Mouse (Mus musculus) layer of hippocampus, postnatal 10 days (tissue): ENCODE data around the gene Tmem63b. TPM values are rescaled to one million over a fixed set of nuclear protein-coding genes. Genes with fewer than 3 reads are reported as not detected.

Experiments used
- DNase-seq, 2 experiments: peaks; one replicate each; pipeline ENCODE4 v3.0.0; 2021; ENCODE audit warnings: low spot score in 2 of 2
- total RNA-seq, 2 experiments: library from RNA; stranded (reverse); gene quantifications; 2 replicates each; pipeline ENCODE4 v1.2.3; 2021

Tmem63b gene
- total RNA-seq, 2 experiments from 2014 or later = 223 to 234 TPM

GRCm38 (mm10) chr17:45678106-45678505 lies 8.6 kb downstream of the Tmem63b start:
- DNase-seq = peak; percentile 71 to 80

- no peak for DNase-seq
These were observed 14.1 kb downstream of the Tmem63b start for GRCm38 (mm10) chr17:45672598-45672997.

DNA sequence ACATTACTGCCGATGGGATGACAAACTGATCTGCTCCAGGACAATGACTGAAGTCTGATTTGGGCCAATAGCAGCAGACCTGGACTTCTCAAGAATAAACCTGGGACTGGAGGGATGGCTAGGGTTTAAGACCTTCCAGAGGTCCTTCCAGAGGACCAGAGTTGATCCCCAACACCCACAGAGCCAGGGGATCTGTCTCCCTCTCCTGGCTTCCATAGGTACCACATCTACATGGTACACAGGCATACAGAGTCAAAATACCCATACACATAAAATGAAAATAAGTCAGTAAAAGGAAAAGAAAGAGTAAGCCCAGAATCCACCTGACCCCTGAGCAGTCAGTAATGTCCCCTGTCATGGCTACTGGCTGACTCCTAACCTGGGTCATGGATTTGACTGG lies 14.9 kb downstream of the Tmem63b start:
- DNase-seq = no peak

DNA sequence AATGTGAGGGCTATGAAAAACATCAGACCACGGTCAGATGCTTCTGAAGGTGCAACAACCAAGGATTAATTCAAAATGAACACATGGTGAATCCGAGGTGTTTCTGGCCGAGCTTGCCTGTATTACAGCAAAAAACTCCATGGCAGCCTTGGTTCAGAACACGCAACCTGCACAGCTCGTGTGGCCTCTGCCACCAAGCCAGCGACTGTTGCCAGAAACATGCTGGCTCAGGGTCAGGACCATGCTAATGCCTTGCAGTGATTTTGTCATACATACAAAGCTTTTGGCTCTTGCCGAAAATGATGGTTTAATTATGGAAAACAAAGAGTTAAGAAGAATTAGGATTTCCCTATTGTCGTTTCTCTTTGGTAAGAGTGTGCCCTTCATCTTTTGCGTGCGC lies 18.7 kb downstream of the Tmem63b start:
- DNase-seq = no peak

- no peak for DNase-seq
These were observed 19.2 kb downstream of the Tmem63b start for GRCm38 (mm10) chr17:45667481-45667880.

- DNase-seq = no peak
These were observed 20.6 kb downstream of the Tmem63b start for GRCm38 (mm10) chr17:45666091-45666490.

GRCm38 (mm10) chr17:45664608-45665007 lies 22.1 kb downstream of the Tmem63b start:
- DNase-seq = peak in 1 of 2 experiments; percentile 9

DNA sequence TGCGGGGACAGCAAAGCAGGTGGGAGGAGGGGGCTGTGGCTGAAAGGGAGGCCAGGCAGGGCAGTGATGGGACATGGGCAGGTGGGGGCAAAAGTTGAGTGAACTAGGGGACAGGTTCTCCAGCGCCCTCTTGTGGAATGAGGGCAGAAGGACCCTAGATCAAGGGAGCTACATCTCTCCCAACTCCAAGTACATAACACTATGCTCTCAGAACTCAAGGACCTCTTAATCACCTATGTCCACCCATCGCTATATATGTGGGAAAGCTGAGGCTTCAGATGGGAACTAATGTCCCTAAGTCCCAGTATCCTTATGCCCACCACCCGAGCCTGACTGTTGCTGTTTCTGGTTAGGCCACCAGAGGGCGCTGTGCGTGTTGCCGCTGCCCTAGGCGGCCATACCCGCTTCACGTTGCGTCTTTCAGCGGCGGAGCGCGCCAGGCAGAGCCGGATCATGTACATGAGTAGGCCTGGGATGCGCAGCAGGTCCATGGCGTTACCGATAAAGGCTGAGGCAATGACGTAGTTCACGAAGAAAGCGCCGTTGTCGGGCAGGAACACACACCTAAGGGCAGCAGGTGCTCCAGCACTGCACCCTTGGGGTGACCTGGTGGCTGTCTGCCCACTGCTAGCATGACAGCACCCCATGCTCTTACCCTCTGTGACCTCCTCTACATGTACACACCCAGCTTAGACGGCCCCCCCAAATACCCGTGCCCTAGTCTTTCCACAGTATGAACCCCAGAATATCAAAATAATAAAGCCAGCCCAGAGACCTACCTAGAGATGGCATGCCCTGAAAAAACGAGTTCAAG lies 23.4 kb downstream of the Tmem63b start:
- DNase-seq = peak; percentile 89 to 91

GRCm38 (mm10) chr17:45659225-45659624 lies 27.5 kb downstream of the Tmem63b start, which contains the start of gene Capn11:
TSS of gene Capn11 (minus strand) at chr17:45659325.
- DNase-seq = no peak

DNA sequence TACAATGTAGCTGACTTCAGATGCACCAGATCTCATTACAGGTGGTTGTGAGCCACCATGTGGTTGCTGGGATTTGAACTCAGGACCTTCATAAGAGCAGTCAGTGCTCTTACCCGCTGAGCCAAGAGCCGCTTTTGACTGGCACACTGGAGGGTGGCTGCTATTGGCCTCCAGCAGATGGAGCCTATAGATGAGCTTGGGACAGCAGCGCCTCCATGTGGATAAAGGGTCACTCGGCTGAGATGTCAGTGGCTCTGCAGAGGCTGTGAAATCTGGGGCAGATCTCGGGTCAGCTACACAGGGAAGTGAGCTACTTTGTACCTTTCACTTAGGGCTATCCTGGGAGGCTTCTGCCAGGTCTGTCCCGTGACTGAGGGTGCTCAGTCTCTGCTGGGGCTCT lies 30.9 kb downstream of the Tmem63b start:
- no peak for DNase-seq

- no peak for DNase-seq
These were observed 33.5 kb downstream of the Tmem63b start for GRCm38 (mm10) chr17:45653233-45653632.

DNA sequence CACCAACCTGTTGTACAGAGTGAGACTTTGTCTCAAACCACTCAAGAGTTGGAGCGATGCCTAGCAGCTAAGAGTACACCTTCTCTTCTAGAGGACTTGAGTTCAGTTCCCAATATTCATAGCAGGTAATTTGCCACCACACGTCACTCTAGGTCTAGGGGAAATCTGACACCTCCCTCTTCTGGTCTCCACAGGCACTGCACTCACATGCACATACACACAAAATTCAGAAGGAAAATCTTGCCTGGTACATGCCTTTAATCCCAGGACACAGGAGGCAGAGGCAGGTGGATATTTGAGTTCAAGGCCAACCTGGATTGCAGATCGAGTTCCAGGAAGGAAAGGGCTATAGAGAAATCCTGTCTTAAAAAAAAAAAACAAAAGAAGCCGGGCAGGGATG lies 42.5 kb downstream of the Tmem63b start:
- DNase-seq = no peak

DNA sequence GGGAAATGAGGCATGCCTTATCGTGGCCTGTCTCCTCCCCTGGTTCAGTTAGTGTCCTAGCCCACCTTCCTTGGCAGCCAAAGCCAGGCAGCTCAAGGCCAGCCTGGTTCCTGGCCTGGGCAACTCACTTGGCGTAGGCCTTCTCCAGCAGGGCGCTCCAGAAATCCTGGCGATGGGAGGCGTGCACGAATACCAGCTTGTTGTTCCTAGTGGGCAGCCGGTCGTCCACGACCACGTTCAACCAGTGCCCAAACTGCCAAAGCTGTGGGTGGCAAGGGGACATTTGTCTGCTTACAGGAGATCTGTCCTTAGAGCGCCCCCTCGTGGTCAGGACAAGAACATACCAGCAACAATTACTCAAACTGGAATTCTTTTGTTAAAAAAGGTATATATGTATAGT lies 44.0 kb downstream of the Tmem63b start:
- peak; percentile 82 to 84 for DNase-seq

GRCm38 (mm10) chr17:45641981-45642380 lies 44.7 kb downstream of the Tmem63b start:
- DNase-seq = no peak

DNA sequence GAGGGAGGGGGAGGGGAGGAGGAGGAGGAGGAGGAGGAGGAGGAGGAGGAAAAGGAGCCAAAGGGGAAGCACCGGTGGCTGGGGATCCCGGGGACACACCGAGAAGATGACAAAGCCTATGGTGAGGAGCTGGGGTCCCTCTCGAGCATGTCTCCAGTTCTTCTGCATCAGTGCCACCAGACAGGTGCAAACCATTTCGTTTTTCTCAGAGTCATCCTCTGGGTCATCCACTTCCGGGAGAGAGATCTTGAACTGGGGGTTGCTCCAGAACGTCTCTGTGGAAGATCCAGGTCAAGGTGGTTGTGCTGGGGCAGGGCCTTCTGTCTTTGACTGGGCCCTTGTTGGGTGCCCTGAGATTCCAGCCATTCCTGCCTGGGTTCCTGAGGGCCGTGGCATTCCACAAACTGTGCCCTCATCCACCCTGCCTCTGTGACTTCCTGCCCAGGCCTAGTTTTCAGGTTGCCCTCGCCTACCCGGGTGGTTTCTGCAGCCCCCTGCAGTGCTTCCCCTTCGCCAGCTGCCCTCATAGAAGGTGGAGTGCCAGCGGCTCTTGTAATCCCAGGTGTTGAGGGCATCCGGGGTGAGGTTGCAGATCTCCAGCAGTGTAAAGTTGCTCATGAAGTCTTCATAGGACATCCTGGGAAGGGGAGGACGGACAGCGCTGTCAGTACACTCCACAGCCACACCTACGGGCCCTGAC lies 48.0 kb downstream of the Tmem63b start:
- no peak for DNase-seq

- DNase-seq = no peak
These were observed 52.7 kb downstream of the Tmem63b start for GRCm38 (mm10) chr17:45634033-45634432.

GRCm38 (mm10) chr17:45631940-45632339 lies 54.8 kb downstream of the Tmem63b start:
- DNase-seq = no peak

DNA sequence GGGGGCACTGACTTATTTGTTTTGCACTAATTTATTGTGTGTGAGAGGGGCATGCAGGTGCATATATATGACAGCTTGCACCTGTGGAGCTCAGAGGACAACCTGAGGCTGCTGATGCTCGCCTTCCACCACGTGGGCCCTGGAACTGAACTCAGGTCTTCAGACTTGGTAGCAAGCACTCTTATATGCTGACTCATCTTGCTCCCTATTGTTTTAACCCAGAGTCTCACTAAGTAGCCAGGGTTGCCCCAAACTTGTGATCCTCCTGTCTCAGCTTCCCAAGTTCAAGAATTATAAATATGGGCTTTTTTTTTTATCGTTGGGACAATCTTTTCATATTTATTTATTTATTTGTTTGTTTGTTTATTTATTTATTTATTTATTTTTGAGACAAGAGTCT lies 55.7 kb downstream of the Tmem63b start:
- no peak for DNase-seq

GRCm38 (mm10) chr17:45629861-45630694 lies 56.6 kb downstream of the Tmem63b start:
- peak; percentile 66 to 76 for DNase-seq

DNA sequence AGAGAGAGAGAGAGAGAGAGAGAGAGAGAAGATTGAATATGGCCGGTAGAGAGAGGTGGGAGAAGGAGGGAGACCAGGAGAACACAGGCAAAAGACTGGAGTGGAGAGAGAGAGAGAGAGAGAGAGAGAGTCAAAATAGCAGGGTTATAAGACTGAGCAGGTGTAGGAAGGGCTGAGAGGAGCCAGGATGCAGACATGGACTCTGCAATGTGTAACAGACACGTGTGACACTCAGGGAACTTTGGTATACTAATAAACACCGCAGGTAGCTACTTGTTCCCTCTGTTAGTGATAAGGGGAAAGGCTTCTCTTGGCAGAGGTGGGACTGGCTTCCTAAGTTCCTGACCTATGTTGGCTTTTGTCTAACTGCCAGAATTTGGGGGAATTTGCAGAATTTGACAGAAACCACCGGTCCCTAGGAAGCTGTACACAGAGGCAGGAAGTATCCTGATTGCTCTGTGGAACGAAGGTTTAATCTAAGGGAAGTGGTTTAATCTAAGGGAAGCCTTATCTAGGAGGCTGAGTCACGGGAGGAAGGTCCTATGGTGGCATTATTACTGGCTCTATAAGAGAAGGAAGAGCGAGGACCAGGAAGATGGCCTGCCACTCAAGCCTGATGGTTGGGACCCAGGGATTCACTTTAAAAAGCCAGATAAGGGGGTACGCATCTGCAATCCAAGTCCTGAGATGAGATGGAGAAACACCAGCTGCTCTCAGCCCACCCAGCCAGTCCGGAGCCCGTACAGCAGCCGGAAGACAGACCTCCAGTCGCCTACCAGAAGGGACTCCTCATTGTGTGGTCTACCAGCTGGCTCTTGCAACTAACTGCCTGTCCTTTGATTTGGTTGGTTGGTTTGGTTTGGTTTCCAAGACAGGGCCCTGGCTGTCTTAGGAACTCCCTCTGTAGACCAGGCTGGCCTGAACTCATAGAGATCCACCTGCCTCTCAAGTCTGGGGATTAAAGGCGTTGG lies 57.5 kb downstream of the Tmem63b start:
- DNase-seq = no peak
